Mouse (Mus musculus): ENCODE measurements at regions not wholly inside any gene's neighbourhood (a gene's known extent, or its start where the extent isn't known, plus 50 kb on each side); places are given as distances from the start of the nearest gene placed in this dataset.

DNA sequence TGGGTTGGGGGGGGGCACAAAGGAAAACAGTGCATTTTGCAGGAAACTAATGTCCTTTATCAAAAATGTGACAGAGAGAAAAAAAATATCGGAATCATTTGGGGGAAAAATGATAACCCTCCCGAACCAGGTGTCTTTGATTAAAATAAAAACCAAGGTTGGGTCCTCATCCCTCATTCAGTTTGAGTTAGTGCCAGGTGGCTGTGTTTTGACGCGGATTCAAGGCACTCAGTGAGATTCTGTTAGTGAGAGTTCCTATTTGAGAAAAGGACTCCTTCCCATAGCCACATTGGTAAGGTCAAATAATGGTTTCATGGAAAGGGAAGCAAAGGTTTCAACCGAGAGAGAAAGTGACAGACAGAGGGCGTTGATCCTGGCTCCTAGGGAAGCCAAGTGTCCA, 470.9 kb downstream of the Tmem182 start:
- Histone ChIP-seq H3K79me2 (ENCODE audit: control insufficient read depth, insufficient read depth, low read length, poor library complexity) (no peaks in the 10 kb centered on the region), H3K4me3 (ENCODE audit: control insufficient read depth in 1 of 2, insufficient read depth in 1 of 2, low read depth in 2 of 2, low read length in 2 of 2) (no peak overlapping the region), H3K9ac (ENCODE audit: control insufficient read depth, low read depth, low read length, poor library complexity, severe bottlenecking) (no peak overlapping the region), H3K36me3 (ENCODE audit: control insufficient read depth in 1 of 2, insufficient read depth in 2 of 2, low read length in 2 of 2) (no peaks in the 10 kb centered on the region), H3K4me1 (ENCODE audit: control insufficient read depth in 1 of 2, insufficient read depth in 2 of 2, low read length in 2 of 2) (no peaks in the 10 kb centered on the region), H3K27ac (ENCODE audit: control insufficient read depth, low read depth, low read length) (no peak overlapping the region), H3K27me3 (ENCODE audit: control insufficient read depth in 1 of 2, insufficient read depth in 2 of 2, low read length in 2 of 2) (no peaks in the 10 kb centered on the region), H3K9me3 (replicated peaks; ENCODE audit: insufficient read depth, low read length) (no peaks in the 10 kb centered on the region)
- no peak for TF ChIP-seq ZNF384 (IDR thresholded peaks at IDR 0.05; ENCODE audit: low read depth, low read length)
- no peak for TF ChIP-seq RAD21 (IDR thresholded peaks at IDR 0.05; ENCODE audit: low read depth, low read length)
- no peak for TF ChIP-seq MAZ (IDR thresholded peaks at IDR 0.05; ENCODE audit: low read depth, low read length)
- no peak for TF ChIP-seq NRF1 (IDR thresholded peaks at IDR 0.05; ENCODE audit: insufficient read depth, low read depth, low read length, poor library complexity, severe bottlenecking)
- TF ChIP-seq ETS1 (IDR thresholded peaks at IDR 0.05; ENCODE audit: low read depth, low read length) = no peak
- TF ChIP-seq ZKSCAN1 (IDR thresholded peaks at IDR 0.05; ENCODE audit: low read depth, low read length) = no peak
- TF ChIP-seq GABPA (IDR thresholded peaks at IDR 0.05; ENCODE audit: low read depth, low read length) = no peak
- no peak for TF ChIP-seq UBTF (IDR thresholded peaks at IDR 0.05; ENCODE audit: borderline replicate concordance, insufficient read depth, low read depth, low read length)
- no peak for TF ChIP-seq CHD1 (IDR thresholded peaks at IDR 0.05; ENCODE audit: low read depth, low read length)
- no peak for TF ChIP-seq TCF12 (IDR thresholded peaks at IDR 0.05; ENCODE audit: low read depth, low read length)
- TF ChIP-seq TBP (IDR thresholded peaks at IDR 0.05; ENCODE audit: low read depth, low read length) = no peak
- no peak for TF ChIP-seq CTCF (IDR thresholded peaks at IDR 0.05 in 2 of 3, conservative IDR thresholded peaks at IDR 0.05 in 1 of 3; ENCODE audit: control insufficient read depth in 1 of 3, insufficient read depth in 1 of 3, low read depth in 2 of 3, low read length in 3 of 3, poor library complexity in 1 of 3, severe bottlenecking in 1 of 3)
- no peak for TF ChIP-seq TAL1 (IDR thresholded peaks at IDR 0.05; ENCODE audit: low read length)
- TF ChIP-seq MEF2A (IDR thresholded peaks at IDR 0.05; ENCODE audit: extremely low read depth, insufficient replicate concordance, low read depth, low read length, poor library complexity, severe bottlenecking) = no peak
- no peak for TF ChIP-seq USF1 (IDR thresholded peaks at IDR 0.05; ENCODE audit: low read depth, low read length)
- no peak for DNase-seq (ENCODE audit: low read depth, low spot score)

DNA sequence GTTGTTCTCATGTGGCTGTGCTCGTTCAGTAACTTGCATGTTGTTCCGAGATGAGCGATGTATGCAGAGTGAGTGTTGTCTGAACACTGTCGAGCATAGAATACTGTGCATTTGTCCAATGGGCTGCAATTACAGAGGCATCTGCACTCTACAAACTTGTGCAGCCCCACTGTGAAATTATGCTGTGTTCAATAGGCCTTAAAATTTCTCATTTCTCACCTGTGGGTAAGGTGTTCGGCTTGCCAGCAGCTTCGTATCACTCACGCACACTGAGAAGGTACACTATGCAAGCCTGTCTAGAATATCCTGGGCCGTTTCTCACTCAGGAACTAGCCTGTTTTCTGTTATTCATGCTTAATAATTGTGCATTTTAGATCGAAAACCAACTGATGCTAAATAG, 479.8 kb downstream of the Tmem182 start:
- TF ChIP-seq NRF1 (IDR thresholded peaks at IDR 0.05; ENCODE audit: insufficient read depth, low read depth, low read length, poor library complexity, severe bottlenecking) = no peak
- no peak for TF ChIP-seq MYC (IDR thresholded peaks at IDR 0.05; ENCODE audit: low read depth, low read length)
- TF ChIP-seq ELF1 (IDR thresholded peaks at IDR 0.05; ENCODE audit: low read depth, low read length) = no peak
- TF ChIP-seq POLR2AphosphoS5 (IDR thresholded peaks at IDR 0.05; ENCODE audit: borderline replicate concordance, low read depth, low read length) = no peak
- no peak for TF ChIP-seq EP300 (IDR thresholded peaks at IDR 0.05; ENCODE audit: low read depth in 1 of 2, low read length in 2 of 2)
- no peak for TF ChIP-seq ZC3H11A (IDR thresholded peaks at IDR 0.05; ENCODE audit: low read depth, low read length)
- Histone ChIP-seq H3K4me1 (ENCODE audit: control insufficient read depth in 1 of 2, insufficient read depth in 2 of 2, low read length in 2 of 2) (no peaks in the 10 kb centered on the region), H3K9me3 (replicated peaks; ENCODE audit: insufficient read depth, low read length) (no peaks in the 10 kb centered on the region), H3K36me3 (ENCODE audit: control insufficient read depth in 1 of 2, insufficient read depth in 2 of 2, low read length in 2 of 2) (no peaks in the 10 kb centered on the region), H3K27me3 (ENCODE audit: control insufficient read depth in 1 of 2, insufficient read depth in 2 of 2, low read length in 2 of 2) (no peaks in the 10 kb centered on the region), H3K79me2 (ENCODE audit: control insufficient read depth, insufficient read depth, low read length, poor library complexity) (no peaks in the 10 kb centered on the region), H3K9ac (ENCODE audit: control insufficient read depth, low read depth, low read length, poor library complexity, severe bottlenecking) (no peak overlapping the region), H3K27ac (ENCODE audit: control insufficient read depth, low read depth, low read length) (no peak overlapping the region), H3K4me3 (ENCODE audit: control insufficient read depth in 1 of 2, insufficient read depth in 1 of 2, low read depth in 2 of 2, low read length in 2 of 2) (no peak overlapping the region)
- no peak for DNase-seq (ENCODE audit: low read depth, low spot score)
